Mouse (Mus musculus): ENCODE measurements around the gene Ifnb1. TPM values are rescaled to one million over a fixed set of nuclear protein-coding genes. Genes with fewer than 3 reads are reported as not detected.

The Ifnb1 gene
- not detected in 2 replicates for polyA plus RNA-seq (2015; fragmentation: Nextera tagmentation; extraction: Ambion mirVana)

DNA sequence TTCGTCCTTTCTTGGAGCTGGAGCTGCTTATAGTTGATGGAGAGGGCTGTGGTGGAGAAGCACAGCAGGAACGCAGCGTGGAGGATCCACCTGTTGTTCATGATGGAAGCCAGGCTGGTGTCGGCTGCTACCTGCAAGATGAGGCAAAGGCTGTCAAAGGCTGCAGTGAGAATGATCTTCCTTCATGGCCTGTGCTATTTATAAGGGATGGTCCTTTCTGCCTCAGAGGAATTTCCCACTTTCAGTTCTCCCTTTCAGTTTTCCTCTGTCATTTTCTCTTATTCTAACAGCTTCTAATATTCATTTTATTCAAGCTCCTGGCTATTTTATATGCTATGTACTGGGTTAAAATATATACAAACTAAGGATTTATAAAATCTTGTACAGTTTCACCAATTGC lies at the start of gene Ifnb1:
Gene Ifnb1, minus strand, starts transcription at position 101 of the 400 bp plus-strand sequence.

DNA sequence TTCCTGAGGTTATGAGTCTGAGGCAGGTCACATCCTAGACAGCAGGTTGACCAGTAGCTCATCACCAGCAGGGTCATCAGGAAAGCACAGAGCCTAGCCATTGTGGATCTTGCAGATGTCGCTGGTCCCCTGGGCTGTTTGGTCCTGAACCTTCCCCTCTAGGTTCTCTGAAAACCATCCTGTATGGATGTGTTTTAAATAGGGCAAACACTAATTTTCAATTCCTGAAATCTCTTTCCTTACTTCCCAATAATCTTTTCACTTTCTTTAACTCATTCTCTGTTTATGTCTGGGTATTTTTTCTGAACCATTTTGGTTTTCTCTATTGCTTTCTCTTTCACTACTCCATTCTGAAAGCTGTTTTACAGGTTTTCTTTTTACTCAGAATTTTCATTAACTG lies 49.1 kb upstream of the Ifnb1 start, which contains the start of gene Ifna14:
Gene Ifna14, minus strand, starts transcription at position 101 of the 400 bp plus-strand sequence.

DNA sequence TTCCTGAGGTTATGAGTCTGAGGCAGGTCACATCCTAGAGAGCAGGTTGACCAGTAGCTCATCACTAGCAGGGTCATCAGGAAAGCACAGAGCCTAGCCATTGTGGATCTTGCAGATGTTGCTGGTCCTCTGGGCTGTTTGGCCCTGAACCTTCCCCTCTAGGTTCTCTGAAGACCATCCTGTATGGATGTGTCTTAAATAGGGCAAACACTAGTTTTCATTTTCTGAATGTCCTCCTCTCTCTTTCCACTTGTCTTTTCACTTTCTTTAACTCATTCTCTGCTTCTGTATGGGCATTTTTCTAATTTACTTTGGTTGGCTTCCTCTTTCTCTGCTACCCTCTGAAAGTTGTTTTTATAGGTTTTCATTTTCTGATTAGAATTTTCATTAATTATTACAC lies 35.6 kb upstream of the Ifnb1 start, which contains the start of gene Ifna15:
Gene Ifna15, minus strand, starts transcription at position 101 of the 400 bp plus-strand sequence.

Other genes with a start within 250 kb of the Ifnb1 start
- gene Hacd4, start 83.8 kb downstream of the Ifnb1 start, polyA plus RNA-seq (2015; fragmentation: Nextera tagmentation; extraction: Ambion mirVana), result 12.3 and 18.5 TPM in 2 replicates
- not detected in 2 replicates for gene Ifna15, start 35.5 kb upstream of the Ifnb1 start, polyA plus RNA-seq (2015; fragmentation: Nextera tagmentation; extraction: Ambion mirVana)
- not detected in 2 replicates for gene Ifna14, start 49.0 kb upstream of the Ifnb1 start, polyA plus RNA-seq (2015; fragmentation: Nextera tagmentation; extraction: Ambion mirVana)
- not detected in 2 replicates for gene Ifna9, start 69.6 kb upstream of the Ifnb1 start, polyA plus RNA-seq (2015; fragmentation: Nextera tagmentation; extraction: Ambion mirVana)
- gene Ifna12, start 80.6 kb upstream of the Ifnb1 start, polyA plus RNA-seq (2015; fragmentation: Nextera tagmentation; extraction: Ambion mirVana), result not detected in 2 replicates
- not detected in 2 replicates for gene C87499, start 111.6 kb upstream of the Ifnb1 start, polyA plus RNA-seq (2015; fragmentation: Nextera tagmentation; extraction: Ambion mirVana)
- gene Ifna13, start 121.7 kb upstream of the Ifnb1 start, polyA plus RNA-seq (2015; fragmentation: Nextera tagmentation; extraction: Ambion mirVana), result not detected in 2 replicates
- gene Ifna16, start 154.2 kb upstream of the Ifnb1 start, polyA plus RNA-seq (2015; fragmentation: Nextera tagmentation; extraction: Ambion mirVana), result not detected in 2 replicates
- gene Ifna2, start 161.1 kb upstream of the Ifnb1 start, polyA plus RNA-seq (2015; fragmentation: Nextera tagmentation; extraction: Ambion mirVana), result not detected in 2 replicates
- not detected in 2 replicates for gene Ifnab, start 168.6 kb upstream of the Ifnb1 start, polyA plus RNA-seq (2015; fragmentation: Nextera tagmentation; extraction: Ambion mirVana)
- 0.17 and 0.38 TPM in 2 replicates for gene Gm26566, start 199.0 kb upstream of the Ifnb1 start, polyA plus RNA-seq (2015; fragmentation: Nextera tagmentation; extraction: Ambion mirVana)
- gene Klhl9, start 199.7 kb upstream of the Ifnb1 start, polyA plus RNA-seq (2015; fragmentation: Nextera tagmentation; extraction: Ambion mirVana), result 23.7 and 28.8 TPM in 2 replicates
- not detected in 2 replicates for gene Gm13271, start 232.1 kb upstream of the Ifnb1 start, polyA plus RNA-seq (2015; fragmentation: Nextera tagmentation; extraction: Ambion mirVana)
- gene Gm13283, start 237.3 kb upstream of the Ifnb1 start, polyA plus RNA-seq (2015; fragmentation: Nextera tagmentation; extraction: Ambion mirVana), result 0.17 and 0.19 TPM in 2 replicates

Measured in spleen, postnatal 0 days (tissue).